Comparison of ENCODE assay signal across 21 mouse cellular contexts in genomic region chr3:153800690-153801089, GRCm38 (mm10). TPM values are rescaled to one million over a fixed set of nuclear protein-coding genes. Genes with fewer than 3 reads are reported as not detected.
DNase-seq lines count a peak whose midpoint lies in the region; ATAC-seq and TF ChIP-seq lines count a peak whose summit lies in the region.
"Had no signal": no experiment of that assay in that cellular context is flagged by ENCODE, and none has a peak within 500 bp of the region (broad histone marks: within the 10 kb centered on the region; RNA-seq: fewer than 3 reads in every experiment).

No protein-coding gene starts in this region.

- no peaks in the 10 kb centered on the region for H3K27me3 ChIP-seq in liver, embryonic 13.5 days
- H3K27me3 ChIP-seq in liver, postnatal 0 days (ENCODE audit: insufficient read depth, low read length), result no peaks in the 10 kb centered on the region
- no peaks in the 10 kb centered on the region for H3K27me3 ChIP-seq in hindbrain, embryonic 16.5 days (replicated peaks; ENCODE audit: control insufficient read depth, insufficient read depth, low read length)
- H3K27me3 ChIP-seq: forebrain, embryonic 12.5 days; heart, embryonic 12.5 days had no signal

- peak; percentile 29; the same call in 1 of the 2 replicates for TF ChIP-seq EP300 in liver, postnatal 0 days (IDR thresholded peaks at IDR 0.05; ENCODE audit: low read depth)

- H3K4me1 ChIP-seq in liver, embryonic 13.5 days (replicated peaks), result peaks cover 89% of the 10 kb centered on the region
- peaks cover 25% of the 10 kb centered on the region for H3K4me1 ChIP-seq in liver, postnatal 0 days (ENCODE audit: insufficient read depth)
- no peaks in the 10 kb centered on the region for H3K4me1 ChIP-seq in hindbrain, embryonic 16.5 days (ENCODE audit: control insufficient read depth, insufficient read depth, low read depth, low read length)
- H3K4me1 ChIP-seq: forebrain, embryonic 12.5 days; heart, embryonic 12.5 days had no signal

- DNase-seq in heart, adult 11 months, result peak; percentile 58
- no peak for DNase-seq in heart, adult 9 months (ENCODE audit: low spot score in 2 of 2)
- DNase-seq in liver, embryonic 13.5 days, result no peak
- DNase-seq in liver, postnatal 0 days, result no peak
- no peak for DNase-seq in left cerebral cortex, adult 18-20 months (ENCODE audit: low spot score in 2 of 2)
- DNase-seq in Muller cell, postnatal 12 days (ENCODE audit: inconsistent ontology term), result no peak
- DNase-seq: adrenal gland, adult 2 months; adrenal gland, postnatal 25 days; cerebellum, adult 2 months; cerebellum, postnatal 10 days; gastrocnemius, postnatal 14 days had no signal

- H3K36me3 ChIP-seq in liver, embryonic 13.5 days, result no peaks in the 10 kb centered on the region
- no peaks in the 10 kb centered on the region for H3K36me3 ChIP-seq in liver, postnatal 0 days (replicated peaks; ENCODE audit: insufficient read depth, low read length)
- no peaks in the 10 kb centered on the region for H3K36me3 ChIP-seq in hindbrain, embryonic 16.5 days (ENCODE audit: control insufficient read depth, insufficient read depth, low read length)
- H3K36me3 ChIP-seq: embryonic facial prominence, embryonic 10.5 days; forebrain, embryonic 12.5 days; heart, embryonic 12.5 days; hindbrain, embryonic 10.5 days had no signal

- peak overlapping the region; percentile 64 for H3K9ac ChIP-seq in liver, embryonic 13.5 days
- no peak overlapping the region for H3K9ac ChIP-seq in liver, postnatal 0 days (replicated peaks)
- H3K9ac ChIP-seq in hindbrain, embryonic 16.5 days (ENCODE audit: low read depth, low read length), result no peak overlapping the region
- H3K9ac ChIP-seq: forebrain, embryonic 12.5 days; heart, embryonic 12.5 days; hindbrain, embryonic 14.5 days had no signal

- TF ChIP-seq CTCF in liver, postnatal 0 days (IDR thresholded peaks at IDR 0.05; ENCODE audit: low read depth), result no peak

- H3K4me2 ChIP-seq in liver, embryonic 13.5 days, result peak overlapping the region; percentile 36
- H3K4me2 ChIP-seq in liver, postnatal 0 days (ENCODE audit: low read depth, low read length), result peak overlapping the region; percentile 35; the same call in 1 of the 2 replicates
- H3K4me2 ChIP-seq in hindbrain, embryonic 16.5 days (ENCODE audit: low read length), result no peak overlapping the region
- H3K4me2 ChIP-seq: forebrain, embryonic 12.5 days; heart, embryonic 12.5 days; hindbrain, embryonic 14.5 days had no signal

- H3K4me3 ChIP-seq in liver, embryonic 13.5 days (replicated peaks), result no peak overlapping the region
- H3K4me3 ChIP-seq in liver, postnatal 0 days (ENCODE audit: low read depth, low read length), result no peak overlapping the region
- no peak overlapping the region for H3K4me3 ChIP-seq in hindbrain, embryonic 16.5 days (ENCODE audit: low read length)
- H3K4me3 ChIP-seq: embryonic facial prominence, embryonic 10.5 days; forebrain, embryonic 12.5 days; heart, embryonic 12.5 days; hindbrain, embryonic 10.5 days had no signal

- peak; percentile 58 for ATAC-seq in erythroid progenitor cell, adult 5-6 weeks (replicated peaks; ENCODE audit: low FRiP score, poor library complexity, severe bottlenecking)
- peak; percentile 79 for ATAC-seq in liver, embryonic 13.5 days (ENCODE audit: low read depth)
- no peak for ATAC-seq in liver, postnatal 0 days
- no peak for ATAC-seq in hindbrain, embryonic 16.5 days
- ATAC-seq: forebrain, embryonic 16.5 days had no signal

- WGBS in liver, embryonic 13.5 days (ENCODE audit: insufficient replicate concordance), result 26% methylated on average over 5 of the region's 5 CpGs
- WGBS in liver, postnatal 0 days (ENCODE audit: insufficient replicate concordance), result 53% methylated on average over 5 of the region's 5 CpGs
- WGBS in hindbrain, embryonic 16.5 days, result 91% methylated on average over 5 of the region's 5 CpGs

- H3K27ac ChIP-seq in liver, embryonic 13.5 days, result peak overlapping the region; percentile 91
- H3K27ac ChIP-seq in liver, postnatal 0 days (ENCODE audit: low read depth), result no peak overlapping the region
- H3K27ac ChIP-seq in hindbrain, embryonic 16.5 days (ENCODE audit: low read depth, low read length), result no peak overlapping the region
- H3K27ac ChIP-seq: embryonic facial prominence, embryonic 10.5 days; forebrain, embryonic 12.5 days; hindbrain, embryonic 14.5 days had no signal

- no peaks in the 10 kb centered on the region for H3K9me3 ChIP-seq in liver, embryonic 13.5 days (replicated peaks)
- no peaks in the 10 kb centered on the region for H3K9me3 ChIP-seq in liver, postnatal 0 days (ENCODE audit: low read length)
- H3K9me3 ChIP-seq in hindbrain, embryonic 16.5 days (ENCODE audit: control insufficient read depth, low read length), result no peaks in the 10 kb centered on the region
- H3K9me3 ChIP-seq: embryonic facial prominence, embryonic 10.5 days; forebrain, embryonic 12.5 days; heart, embryonic 12.5 days; hindbrain, embryonic 10.5 days had no signal

RNA-seq across cellular contexts. Expression of gene Asb17, which starts 43.3 kb away (rescaled TPM):
- 0.72 TPM in 1 of 2 replicates, not detected in the other for total RNA-seq in erythroid progenitor cell, adult 5-6 weeks (2015; ENCODE audit: low replicate concordance)
- not detected in 2 replicates for total RNA-seq in erythroid progenitor cell, adult 5-6 weeks (2017; ENCODE audit: low replicate concordance)
- 6.4 TPM in 2 replicates for polyA plus RNA-seq in liver, embryonic 13.5 days (2015; fragmentation: Nextera tagmentation; extraction: Ambion mirVana)
- 0.40 and 0.66 TPM in 2 replicates for polyA plus RNA-seq in liver, postnatal 0 days (2015; fragmentation: Nextera tagmentation; extraction: Ambion mirVana)
- not detected for total RNA-seq in left cerebral cortex, adult 18-20 months (2021)
- polyA plus RNA-seq in hindbrain, embryonic 16.5 days (2015; fragmentation: Nextera tagmentation; extraction: Ambion mirVana), result 0.10 and 0.18 TPM in 2 replicates
- total RNA-seq: adrenal gland, adult 2 months; adrenal gland, postnatal 25 days; gastrocnemius, postnatal 14 days; heart, postnatal 25 days had no signal
- polyA plus RNA-seq: adrenal gland, adult 2 months; cerebellum, adult 2 months; forebrain, embryonic 12.5 days; forebrain, embryonic 16.5 days; frontal cortex, adult 2 months; hindbrain, embryonic 14.5 days had no signal

Comparison
In these comparisons a context has a peak if more than half of its experiments do, and no peak if none do; other contexts are left out.
1. ATAC-seq: peak in erythroid progenitor cell, adult 5-6 weeks (single experiment) and liver, embryonic 13.5 days (single experiment); none in liver, postnatal 0 days (single experiment) and hindbrain, embryonic 16.5 days (single experiment).